Mouse (Mus musculus): ENCODE results near the gene F5.

- TF ChIP-seq CTCF (IDR thresholded peaks at IDR 0.05; ENCODE audit: low read depth): peak; percentile 78
- no peak for TF ChIP-seq EP300 (IDR thresholded peaks at IDR 0.05; ENCODE audit: low read depth)
Measured at GRCm38 (mm10) chr1:164184142-164184870, 32.7 kb downstream of the F5 start.
